Mouse (Mus musculus) cortical plate, adult 2 months (tissue): Measurements from ENCODE around the gene Pikfyve. TPM values are rescaled to one million over a fixed set of nuclear protein-coding genes. Genes with fewer than 3 reads are reported as not detected.

Source experiments
- H3K27ac ChIP-seq: fragments of 200-500 bp; 2 replicates; pipeline ENCODE4 v1.5.1; 2012; ENCODE audit warnings: low read length, control low read depth, inconsistent platforms; ENCODE audit not compliant: insufficient read depth
- H3K4me1 ChIP-seq: fragments of 200-500 bp; 2 replicates; pipeline ENCODE4 v1.6.1; 2011; ENCODE audit warnings: low read length; ENCODE audit not compliant: control insufficient read depth, insufficient read depth
- H3K4me3 ChIP-seq: fragments of 200-500 bp; 2 replicates; pipeline ENCODE4 v1.5.1; 2011; ENCODE audit warnings: mild to moderate bottlenecking, low read length, control low read depth; ENCODE audit not compliant: insufficient read depth
- CTCF ChIP-seq: fragments of 200-500 bp; IDR thresholded peaks from 2 replicates; pipeline ENCODE4 v1.5.1; 2011; ENCODE audit warnings: mild to moderate bottlenecking, control low read depth, low read length; ENCODE audit not compliant: insufficient read depth; ENCODE audit errors: extremely low read depth
- POLR2A ChIP-seq: fragments of 200-500 bp; IDR thresholded peaks from 2 replicates; pipeline ENCODE4 v1.6.1; 2011; ENCODE audit warnings: mild to moderate bottlenecking, low read length, control low read depth; ENCODE audit not compliant: insufficient read depth; ENCODE audit errors: extremely low read depth
- polyA plus RNA-seq: library from polyadenylated mRNA; depleted of rRNA; stranded (reverse); fragments of >200 nt; gene quantifications from 2 replicates; pipeline ENCODE4 v1.2.3, GENCODE M21; 2012

Pikfyve gene
- polyA plus RNA-seq, 1 experiment = 13.2 TPM

GRCm38 (mm10) chr1:65171579-65171978 lies 14.9 kb upstream of the Pikfyve start:
- H3K4me1 ChIP-seq = no peaks in the 10 kb centered on the region
- no peak overlapping the region for H3K27ac ChIP-seq
- no peak overlapping the region for H3K4me3 ChIP-seq
- TF ChIP-seq POLR2A (no peak), CTCF (no peak)

GRCm38 (mm10) chr1:65173716-65174115 lies 12.8 kb upstream of the Pikfyve start:
- TF ChIP-seq POLR2A (no peak), CTCF (no peak)
- Histone ChIP-seq H3K4me1 (no peaks in the 10 kb centered on the region), H3K4me3 (no peak overlapping the region), H3K27ac (no peak overlapping the region)

DNA sequence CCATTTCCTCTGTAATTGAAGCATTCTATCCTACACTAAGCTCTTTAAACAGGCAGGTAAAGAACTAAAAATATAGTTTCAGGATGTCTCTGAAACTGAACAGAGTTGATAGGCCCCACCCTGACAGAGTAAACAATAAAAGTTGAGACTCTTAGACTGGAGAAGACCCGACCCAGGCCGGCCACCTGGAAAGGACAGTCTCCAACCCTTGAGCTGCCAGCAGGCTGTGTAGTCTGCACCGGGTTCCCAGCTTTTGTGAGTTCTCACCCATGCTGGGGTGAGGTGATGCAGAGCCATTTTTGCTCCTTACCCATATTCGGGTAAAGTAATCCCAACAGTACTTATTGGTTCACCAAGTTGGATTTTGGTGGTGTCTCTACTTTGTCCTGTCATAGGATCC lies 10.3 kb upstream of the Pikfyve start:
- Histone ChIP-seq H3K4me3 (no peak overlapping the region), H3K4me1 (no peaks in the 10 kb centered on the region)
- TF ChIP-seq POLR2A (no peak), CTCF (no peak)

DNA sequence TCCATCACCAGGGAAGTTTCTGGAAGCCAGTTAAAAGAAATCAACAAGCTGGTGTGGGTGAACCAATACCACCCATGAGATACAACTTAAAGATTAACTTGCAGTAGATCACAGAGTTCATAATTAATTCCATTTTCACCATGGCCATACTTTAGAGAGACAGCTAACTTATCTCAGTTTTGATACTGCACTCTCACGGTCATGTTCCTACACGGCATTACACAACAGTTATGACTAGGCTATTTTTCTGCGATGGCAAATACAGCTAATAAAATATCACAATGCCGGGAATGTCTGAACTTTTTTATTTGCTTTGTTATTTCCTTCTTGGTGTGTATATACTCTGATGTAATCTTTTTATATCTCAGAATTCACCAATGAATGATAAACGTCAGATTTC lies 9.6 kb upstream of the Pikfyve start:
- TF ChIP-seq CTCF (no peak), POLR2A (no peak)
- no peak overlapping the region for H3K4me3 ChIP-seq
- H3K4me1 ChIP-seq = no peaks in the 10 kb centered on the region

More for the DNA sequence above, 10.3 kb upstream of the Pikfyve start:
- no peak overlapping the region for H3K27ac ChIP-seq

GRCm38 (mm10) chr1:65177452-65177851 lies 9.0 kb upstream of the Pikfyve start:
- TF ChIP-seq POLR2A (no peak), CTCF (no peak)
- H3K4me1 ChIP-seq = no peaks in the 10 kb centered on the region
- H3K4me3 ChIP-seq = no peak overlapping the region; the same call in 1 of the 2 replicates
- H3K27ac ChIP-seq = no peak overlapping the region

More for the DNA sequence above, 9.6 kb upstream of the Pikfyve start:
- H3K27ac ChIP-seq = no peak overlapping the region

DNA sequence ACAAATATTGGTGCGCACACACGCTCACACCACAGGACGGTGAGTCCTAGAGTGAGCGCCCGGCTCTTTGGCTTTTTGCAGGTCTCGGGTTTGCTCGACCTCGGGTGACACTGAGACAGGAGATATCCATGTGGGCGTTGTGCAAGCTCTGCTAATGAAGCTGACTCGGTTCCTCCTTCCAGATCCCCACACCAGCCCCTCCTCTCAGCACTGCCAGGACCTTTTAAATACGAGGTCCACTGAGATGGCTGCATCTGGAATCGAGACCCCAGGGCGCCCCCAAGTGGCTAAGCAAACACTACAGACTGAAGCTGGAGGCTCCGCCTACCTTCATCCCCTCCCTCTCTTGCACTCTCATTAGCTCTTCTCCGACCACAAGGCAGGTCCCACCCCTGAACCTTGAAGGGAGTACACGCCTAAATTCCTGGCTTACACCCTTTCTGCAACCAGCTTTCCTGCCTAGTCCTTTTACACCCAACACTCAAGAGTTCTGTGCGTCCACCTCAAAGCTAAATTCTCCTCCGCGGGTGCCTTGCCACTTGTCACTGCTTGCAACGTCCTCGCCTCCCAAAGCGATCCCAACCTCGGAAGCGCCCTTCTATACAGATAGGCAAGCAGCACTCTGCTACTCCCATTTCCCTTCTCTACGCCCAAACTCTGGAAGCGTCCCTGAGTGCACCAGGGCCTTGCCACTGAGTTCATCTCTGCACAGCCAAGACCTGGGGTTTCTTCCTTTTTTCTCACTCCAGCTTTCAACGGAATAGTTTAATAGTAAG lies 8.2 kb upstream of the Pikfyve start:
- Histone ChIP-seq H3K27ac (peak overlapping the region; percentile 25; the same call in 1 of the 2 replicates), H3K4me3 (peak overlapping the region; percentile 45), H3K4me1 (no peaks in the 10 kb centered on the region)
- TF ChIP-seq POLR2A (peak; percentile 47; the same call in 1 of the 2 replicates), CTCF (peak; percentile 74)

- H3K27ac ChIP-seq = peak overlapping the region; percentile 25; the same call in 1 of the 2 replicates
- H3K4me1 ChIP-seq = no peaks in the 10 kb centered on the region
- TF ChIP-seq POLR2A = peak; percentile 67
- peak; percentile 76 for TF ChIP-seq CTCF
- peak overlapping the region; percentile 45 for H3K4me3 ChIP-seq
Measured at GRCm38 (mm10) chr1:65178902-65179432, 7.5 kb upstream of the Pikfyve start.

DNA sequence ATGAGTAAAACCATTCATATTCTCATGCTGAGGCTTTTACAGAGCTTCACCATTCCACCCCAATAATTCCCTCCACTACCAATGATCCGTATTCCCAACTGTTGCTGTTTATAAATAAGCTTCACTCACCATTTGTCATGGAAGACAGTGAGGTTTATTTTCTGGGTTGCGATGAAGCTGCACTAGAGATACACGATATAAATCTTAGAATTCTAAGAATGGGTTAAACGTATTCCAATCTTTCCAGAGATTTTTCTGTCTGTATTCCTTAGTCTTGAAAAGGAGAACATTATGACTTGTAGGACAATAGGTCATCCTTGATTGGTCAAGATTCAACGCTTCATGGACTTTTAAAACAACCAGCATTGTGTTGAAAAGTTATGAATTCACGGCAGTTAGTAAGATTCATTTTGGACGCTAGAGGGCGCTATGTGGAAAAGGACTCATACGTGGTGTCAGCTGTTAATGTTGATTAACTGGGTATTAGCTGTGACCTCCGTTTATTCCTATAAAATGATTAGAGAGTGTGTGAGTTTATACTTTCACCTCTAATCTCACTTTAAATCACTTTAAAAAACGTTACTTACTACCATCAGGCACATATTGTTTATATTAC lies 6.7 kb upstream of the Pikfyve start:
- no peak for TF ChIP-seq POLR2A
- TF ChIP-seq CTCF = peak; percentile 36; the same call in 1 of the 2 replicates

GRCm38 (mm10) chr1:65181459-65181858 lies 5.0 kb upstream of the Pikfyve start:
- Histone ChIP-seq H3K4me3 (no peak overlapping the region), H3K4me1 (no peaks in the 10 kb centered on the region), H3K27ac (no peak overlapping the region)
- no peak for TF ChIP-seq POLR2A
- TF ChIP-seq CTCF = no peak

More for the DNA sequence above, 6.7 kb upstream of the Pikfyve start:
- H3K4me3 ChIP-seq = peak overlapping the region; percentile 45; the same call in 1 of the 2 replicates
- H3K27ac ChIP-seq = no peak overlapping the region
- H3K4me1 ChIP-seq = no peaks in the 10 kb centered on the region
